Mouse (Mus musculus) liver, embryonic 13.5 days (tissue): Measurements from ENCODE around the gene F2rl1. TPM values are rescaled to one million over a fixed set of nuclear protein-coding genes. Genes with fewer than 3 reads are reported as not detected.
A peak's percentile ranks its signal among the peaks of the same experiment; 100 is the strongest.
"Not testable (repeated sequence)": the region's sequence is repeated elsewhere in the genome, so short reads cannot be mapped to it uniquely, and the experiment has no call there.

Experiments
- ATAC-seq: fragments of 200-750 bp; cut with Nextera tagmentation; 2 replicates; pipeline ENCODE4 v1.8.0; 2017; ENCODE audit warnings: low read depth, mild to moderate bottlenecking, moderate number of reproducible peaks, moderate library complexity
- DNase-seq: peaks from one replicate; pipeline ENCODE4 v3.0.0; 2022
- H3K27ac ChIP-seq: fragments of 300-500 bp; sonication (generic); 2 replicates; pipeline ENCODE4 v1.5.1; 2015; ENCODE audit warnings: moderate library complexity, mild to moderate bottlenecking, inconsistent platforms
- H3K27me3 ChIP-seq: fragments of 300-500 bp; sonication (generic); 2 replicates; pipeline ENCODE4 v1.6.1; 2015; ENCODE audit warnings: mild to moderate bottlenecking, inconsistent platforms
- H3K36me3 ChIP-seq: fragments of 300-500 bp; sonication (generic); 2 replicates; pipeline ENCODE4 v1.6.1; 2015; ENCODE audit warnings: mild to moderate bottlenecking, inconsistent platforms
- H3K4me1 ChIP-seq: fragments of 300-500 bp; sonication (generic); replicated peaks from 2 replicates; pipeline ENCODE4 v1.6.1; 2015; ENCODE audit warnings: inconsistent platforms
- H3K4me2 ChIP-seq: fragments of 300-500 bp; sonication (generic); 2 replicates; pipeline ENCODE4 v1.6.1; 2015; ENCODE audit warnings: inconsistent platforms, mild to moderate bottlenecking, moderate library complexity
- H3K4me3 ChIP-seq: fragments of 300-500 bp; sonication (generic); replicated peaks from 2 replicates; pipeline ENCODE4 v1.5.1; 2015; ENCODE audit warnings: mild to moderate bottlenecking, inconsistent platforms
- H3K9ac ChIP-seq: fragments of 300-500 bp; sonication (generic); 2 replicates; pipeline ENCODE4 v1.6.1; 2015; ENCODE audit warnings: mild to moderate bottlenecking, inconsistent platforms
- H3K9me3 ChIP-seq: fragments of 300-500 bp; sonication (generic); replicated peaks from 2 replicates; pipeline ENCODE4 v1.6.1; 2016; ENCODE audit warnings: inconsistent platforms
- WGBS: fragments of 180-500 bp; shearing (Covaris S2); methylation state at CpG from one replicate; pipeline ENCODE4 v1.1.7; 2015; ENCODE audit not compliant: insufficient replicate concordance; 5-methylcytosine and 5-hydroxymethylcytosine counted together
- polyA plus RNA-seq: library from polyadenylated mRNA; unstranded; fragments of >200 nt; fragmentation: Nextera tagmentation; extraction: Ambion mirVana; gene quantifications from 2 replicates; pipeline ENCODE4 v1.2.1, GENCODE M21; 2015

The F2rl1 gene
- polyA plus RNA-seq, 1 experiment from 2014 or later: 0.22 TPM

- H3K4me1 ChIP-seq: peaks cover 56% of the 10 kb centered on the region
- DNase-seq, H3K9ac ChIP-seq, H3K36me3 ChIP-seq, H3K4me2 ChIP-seq, H3K4me3 ChIP-seq, H3K27ac ChIP-seq, H3K9me3 ChIP-seq, ATAC-seq: not testable (repeated sequence)
- peaks cover 52% of the 10 kb centered on the region for H3K27me3 ChIP-seq
- WGBS: 39% methylated on average over 4 of the region's 5 CpGs
Observed at GRCm38 (mm10) chr13:95533121-95533520, 8.1 kb upstream of the F2rl1 start.

- Histone ChIP-seq H3K9ac (no peak overlapping the region), H3K4me1 (peaks cover 45% of the 10 kb centered on the region), H3K27ac (no peak overlapping the region), H3K4me2 (no peak overlapping the region), H3K9me3 (no peaks in the 10 kb centered on the region), H3K36me3 (no peaks in the 10 kb centered on the region), H3K4me3 (no peak overlapping the region), H3K27me3 (peaks cover 68% of the 10 kb centered on the region)
- no peak for DNase-seq
- 48% methylated on average over 9 of the region's 9 CpGs for WGBS
- no peak for ATAC-seq
Observed at GRCm38 (mm10) chr13:95531273-95532045, 6.4 kb upstream of the F2rl1 start.

GRCm38 (mm10) chr13:95529246-95529645 is 4.2 kb upstream of the F2rl1 start:
- Histone ChIP-seq H3K27me3 (peaks cover 89% of the 10 kb centered on the region), H3K4me2 (no peak overlapping the region), H3K9ac (no peak overlapping the region), H3K27ac (no peak overlapping the region), H3K4me3 (no peak overlapping the region), H3K36me3 (no peaks in the 10 kb centered on the region), H3K9me3 (no peaks in the 10 kb centered on the region), H3K4me1 (peaks cover 35% of the 10 kb centered on the region)
- ATAC-seq: no peak
- no peak for DNase-seq
- WGBS: 51% methylated on average over 2 of the region's 2 CpGs

GRCm38 (mm10) chr13:95524424-95524673 is 678 bp downstream of the F2rl1 start:
- Histone ChIP-seq H3K4me1 (peaks cover 14% of the 10 kb centered on the region), H3K9ac (no peak overlapping the region), H3K36me3 (no peaks in the 10 kb centered on the region), H3K27me3 (peaks cover 81% of the 10 kb centered on the region), H3K27ac (no peak overlapping the region), H3K4me2 (peak overlapping the region; percentile 70), H3K4me3 (peak overlapping the region; percentile 51), H3K9me3 (no peaks in the 10 kb centered on the region)
- 2% methylated on average over 13 of the region's 13 CpGs for WGBS
- ATAC-seq (0 out of 2 replicates have a peak, but pooled peaks have one; percentile 12), DNase-seq (no peak)

- peaks cover 14% of the 10 kb centered on the region for H3K4me1 ChIP-seq
- peaks cover 76% of the 10 kb centered on the region for H3K27me3 ChIP-seq
- peak overlapping the region; percentile 70 for H3K4me2 ChIP-seq
- no peak overlapping the region for H3K27ac ChIP-seq
- H3K9me3 ChIP-seq: no peaks in the 10 kb centered on the region
- H3K4me3 ChIP-seq: peak overlapping the region; percentile 51
- H3K36me3 ChIP-seq: no peaks in the 10 kb centered on the region
- 2% methylated on average over 29 of the region's 29 CpGs for WGBS
- no peak for ATAC-seq
- H3K9ac ChIP-seq: no peak overlapping the region
- no peak for DNase-seq
Observed at GRCm38 (mm10) chr13:95523659-95524423, 1.2 kb downstream of the F2rl1 start.

- no peak overlapping the region for H3K9ac ChIP-seq
- DNase-seq (no peak), ATAC-seq (no peak)
- no peak overlapping the region for H3K4me2 ChIP-seq
- no peak overlapping the region for H3K27ac ChIP-seq
- 60% methylated on average over 10 of the region's 10 CpGs for WGBS
- peaks cover 14% of the 10 kb centered on the region for H3K4me1 ChIP-seq
- peaks cover 59% of the 10 kb centered on the region for H3K27me3 ChIP-seq
- H3K36me3 ChIP-seq: no peaks in the 10 kb centered on the region
- no peak overlapping the region for H3K4me3 ChIP-seq
- no peaks in the 10 kb centered on the region for H3K9me3 ChIP-seq
Observed at GRCm38 (mm10) chr13:95522176-95522575, 2.9 kb downstream of the F2rl1 start.

- 48% methylated on average over 6 of the region's 6 CpGs for WGBS
- no peak overlapping the region for H3K9ac ChIP-seq
- H3K27me3 ChIP-seq: peaks cover 48% of the 10 kb centered on the region
- H3K4me2 ChIP-seq: no peak overlapping the region
- DNase-seq (no peak), ATAC-seq (no peak)
- H3K4me3 ChIP-seq: no peak overlapping the region
- no peak overlapping the region for H3K27ac ChIP-seq
- no peaks in the 10 kb centered on the region for H3K36me3 ChIP-seq
- no peaks in the 10 kb centered on the region for H3K9me3 ChIP-seq
- H3K4me1 ChIP-seq: peaks cover 14% of the 10 kb centered on the region
Observed at GRCm38 (mm10) chr13:95521029-95521428, 4.0 kb downstream of the F2rl1 start.

- WGBS: 61% methylated on average over 4 of the region's 4 CpGs
- H3K36me3 ChIP-seq: no peaks in the 10 kb centered on the region
- no peak for ATAC-seq
- no peak overlapping the region for H3K27ac ChIP-seq
- no peaks in the 10 kb centered on the region for H3K9me3 ChIP-seq
- no peak overlapping the region for H3K4me3 ChIP-seq
- H3K9ac ChIP-seq: no peak overlapping the region
- no peak overlapping the region for H3K4me2 ChIP-seq
- H3K27me3 ChIP-seq: no peaks in the 10 kb centered on the region; the same call in 1 of the 2 replicates
- no peak for DNase-seq
- H3K4me1 ChIP-seq: no peaks in the 10 kb centered on the region
Observed at GRCm38 (mm10) chr13:95514756-95515155, 10.3 kb downstream of the F2rl1 start.

GRCm38 (mm10) chr13:95510054-95510453 is 15.0 kb downstream of the F2rl1 start:
- WGBS: 71% methylated on average over 5 of the region's 5 CpGs
- DNase-seq (no peak), ATAC-seq (no peak)
- Histone ChIP-seq H3K9ac (no peak overlapping the region), H3K36me3 (no peaks in the 10 kb centered on the region), H3K4me2 (no peak overlapping the region), H3K27ac (no peak overlapping the region), H3K4me3 (no peak overlapping the region), H3K9me3 (no peaks in the 10 kb centered on the region), H3K4me1 (no peaks in the 10 kb centered on the region), H3K27me3 (no peaks in the 10 kb centered on the region)

GRCm38 (mm10) chr13:95503279-95503917 is 21.6 kb downstream of the F2rl1 start:
- ATAC-seq: no peak
- WGBS: 49% methylated on average over 8 of the region's 8 CpGs
- no peak overlapping the region for H3K27ac ChIP-seq

GRCm38 (mm10) chr13:95496601-95497000 is 28.4 kb downstream of the F2rl1 start:
- 62% methylated on average over 3 of the region's 3 CpGs for WGBS
- no peak for ATAC-seq
- Histone ChIP-seq H3K27ac (no peak overlapping the region), H3K9me3 (no peaks in the 10 kb centered on the region), H3K4me3 (no peak overlapping the region), H3K4me2 (no peak overlapping the region), H3K36me3 (no peaks in the 10 kb centered on the region), H3K4me1 (no peaks in the 10 kb centered on the region), H3K9ac (no peak overlapping the region), H3K27me3 (no peaks in the 10 kb centered on the region)
- DNase-seq: no peak

More at GRCm38 (mm10) chr13:95503279-95503917, 21.6 kb downstream of the F2rl1 start:
- no peak overlapping the region for H3K9ac ChIP-seq
- H3K4me3 ChIP-seq: no peak overlapping the region
- no peaks in the 10 kb centered on the region for H3K27me3 ChIP-seq
- H3K9me3 ChIP-seq: no peaks in the 10 kb centered on the region
- no peaks in the 10 kb centered on the region for H3K36me3 ChIP-seq
- no peak overlapping the region for H3K4me2 ChIP-seq
- no peak for DNase-seq
- no peaks in the 10 kb centered on the region for H3K4me1 ChIP-seq
